Mouse (Mus musculus) erythroblast, embryonic 14.5 days (primary cell): ENCODE results near the gene Mrtfb.

ENCODE experiments used
- GATA1 ChIP-seq: IDR thresholded peaks from 2 replicates; pipeline ENCODE4 v1.6.1; 2012; ENCODE audit warnings: low read length, inconsistent platforms, mixed read lengths
- TAL1 ChIP-seq: IDR thresholded peaks from 3 replicates; pipeline ENCODE4 v1.6.1; 2012; ENCODE audit warnings: low read length, inconsistent platforms, mixed read lengths

- TF ChIP-seq GATA1 (no peak), TAL1 (no peak)
These were observed 153.4 kb downstream of the Mrtfb start for GRCm38 (mm10) chr16:13409530-13410163.
